Mouse (Mus musculus) c-Kit-positive CD71-positive TER-119-negative erythroid progenitor cells, embryonic 14.5 days (primary cell): ENCODE data around the gene Rpl5.
"Not testable (repeated sequence)": the region's sequence is repeated elsewhere in the genome, so short reads cannot be mapped to it uniquely, and the experiment has no call there.

Experiments used
- DNase-seq: peaks from one replicate; pipeline ENCODE4 v3.0.0-alpha.2; 2013; ENCODE audit warnings: low read depth

Gene Rpl5

GRCm38 (mm10) chr5:107900206-107901013 is at the start of gene Rpl5:
Gene Rpl5, plus strand, starts transcription at chr5:107900502.
- DNase-seq: peak; percentile 96

GRCm38 (mm10) chr5:107853807-107854206 is 46.5 kb upstream of the Rpl5 start:
- no peak for DNase-seq

GRCm38 (mm10) chr5:107854556-107854955 is 45.7 kb upstream of the Rpl5 start:
- DNase-seq: no peak

- no peak for DNase-seq
Observed at GRCm38 (mm10) chr5:107855546-107855945, 44.8 kb upstream of the Rpl5 start.

- DNase-seq: no peak
Observed at GRCm38 (mm10) chr5:107858963-107859362, 41.3 kb upstream of the Rpl5 start.

GRCm38 (mm10) chr5:107863971-107864370 is 36.3 kb upstream of the Rpl5 start:
- DNase-seq: no peak

GRCm38 (mm10) chr5:107866127-107867126 is 33.9 kb upstream of the Rpl5 start:
- peak; percentile 53 for DNase-seq

GRCm38 (mm10) chr5:107867970-107868904 is 32.1 kb upstream of the Rpl5 start:
- peak; percentile 55 for DNase-seq

- peak; percentile 73 for DNase-seq
Observed at GRCm38 (mm10) chr5:107868905-107869424, 31.3 kb upstream of the Rpl5 start.

- DNase-seq: no peak
Observed at GRCm38 (mm10) chr5:107869701-107870100, 30.6 kb upstream of the Rpl5 start.

GRCm38 (mm10) chr5:107873330-107873729 is 27.0 kb upstream of the Rpl5 start:
- peak; percentile 59 for DNase-seq

GRCm38 (mm10) chr5:107873886-107874302 is 26.4 kb upstream of the Rpl5 start:
- peak; percentile 86 for DNase-seq

- peak; percentile 74 for DNase-seq
Observed at GRCm38 (mm10) chr5:107874561-107875260, 25.6 kb upstream of the Rpl5 start, which contains the start of gene Evi5. Gene Evi5, minus strand, starts transcription at chr5:107875107.

GRCm38 (mm10) chr5:107875261-107875611 is 25.1 kb upstream of the Rpl5 start:
- no peak for DNase-seq

GRCm38 (mm10) chr5:107877053-107877452 is 23.2 kb upstream of the Rpl5 start:
- no peak for DNase-seq

- DNase-seq: no peak
Observed at GRCm38 (mm10) chr5:107880710-107881109, 19.6 kb upstream of the Rpl5 start.

- no peak for DNase-seq
Observed at GRCm38 (mm10) chr5:107889994-107890888, 10.1 kb upstream of the Rpl5 start.

- DNase-seq: not testable (repeated sequence)
Observed at GRCm38 (mm10) chr5:107891515-107891914, 8.8 kb upstream of the Rpl5 start.

GRCm38 (mm10) chr5:107894676-107895075 is 5.6 kb upstream of the Rpl5 start:
- no peak for DNase-seq

GRCm38 (mm10) chr5:107896265-107896664 is 4.0 kb upstream of the Rpl5 start:
- DNase-seq: no peak
